Mouse (Mus musculus) cerebellum, postnatal 4 days (tissue): ENCODE measurements around the gene Treml4.

Experiments
- DNase-seq, 2 experiments: peaks; one replicate each; pipeline ENCODE4 v3.0.0; 2022; ENCODE audit warnings: low spot score in 2 of 2, mixed read lengths in 1 of 2

Gene Treml4

GRCm38 (mm10) chr17:48263741-48264362 lies at the start of gene Treml4:
Gene Treml4 (plus strand): TSS chr17:48264295.
- DNase-seq, result no peak

GRCm38 (mm10) chr17:48215429-48215828 lies 48.7 kb upstream of the Treml4 start:
- DNase-seq, result no peak

- no peak for DNase-seq
Measured at GRCm38 (mm10) chr17:48230680-48231079, 33.4 kb upstream of the Treml4 start.

- no peak for DNase-seq
Measured at GRCm38 (mm10) chr17:48232518-48232917, 31.6 kb upstream of the Treml4 start, which contains the start of gene Trem1. Gene Trem1 (plus strand): TSS chr17:48232768.

GRCm38 (mm10) chr17:48233789-48234188 lies 30.3 kb upstream of the Treml4 start:
- DNase-seq, result no peak

- no peak for DNase-seq
Measured at GRCm38 (mm10) chr17:48234550-48234949, 29.5 kb upstream of the Treml4 start.

GRCm38 (mm10) chr17:48235773-48236370 lies 28.2 kb upstream of the Treml4 start:
- no peak for DNase-seq

GRCm38 (mm10) chr17:48237621-48238020 lies 26.5 kb upstream of the Treml4 start:
- no peak for DNase-seq

- DNase-seq, result no peak
Measured at GRCm38 (mm10) chr17:48247221-48247928, 16.7 kb upstream of the Treml4 start, which contains the start of gene Trem3. Gene Trem3 (plus strand): TSS chr17:48247777.

GRCm38 (mm10) chr17:48249039-48249438 lies 15.1 kb upstream of the Treml4 start:
- DNase-seq, result no peak

- no peak for DNase-seq
Measured at GRCm38 (mm10) chr17:48249501-48249900, 14.6 kb upstream of the Treml4 start.

- no peak for DNase-seq
Measured at GRCm38 (mm10) chr17:48250631-48251030, 13.5 kb upstream of the Treml4 start.

- no peak for DNase-seq
Measured at GRCm38 (mm10) chr17:48256575-48256974, 7.5 kb upstream of the Treml4 start.

- no peak for DNase-seq
Measured at GRCm38 (mm10) chr17:48261868-48262267, 2.2 kb upstream of the Treml4 start.

GRCm38 (mm10) chr17:48264662-48265061 lies 567 bp downstream of the Treml4 start:
- DNase-seq, result no peak

- DNase-seq, result no peak
Measured at GRCm38 (mm10) chr17:48266138-48266537, 2.0 kb downstream of the Treml4 start.

- no peak for DNase-seq
Measured at GRCm38 (mm10) chr17:48266610-48267304, 2.7 kb downstream of the Treml4 start.

- no peak for DNase-seq
Measured at GRCm38 (mm10) chr17:48267591-48267990, 3.5 kb downstream of the Treml4 start.

- DNase-seq, result no peak
Measured at GRCm38 (mm10) chr17:48268276-48268675, 4.2 kb downstream of the Treml4 start.

- DNase-seq, result no peak
Measured at GRCm38 (mm10) chr17:48269833-48270232, 5.7 kb downstream of the Treml4 start.

- DNase-seq, result no peak
Measured at GRCm38 (mm10) chr17:48272158-48272557, 8.1 kb downstream of the Treml4 start.

- DNase-seq, result no peak
Measured at GRCm38 (mm10) chr17:48272598-48272997, 8.5 kb downstream of the Treml4 start.
